Mouse (Mus musculus) urinary bladder, postnatal 25 days (tissue): ENCODE results near the gene Gm9747.

Experiments
- DNase-seq: peaks from one replicate; pipeline ENCODE4 v3.0.0; 2022; ENCODE audit warnings: low spot score

The Gm9747 gene

GRCm38 (mm10) chr1:82232812-82233211, at the start of gene Gm9747:
Gene Gm9747, plus strand, starts transcription at chr1:82233112.
- DNase-seq: no peak

- DNase-seq: no peak
Observed at GRCm38 (mm10) chr1:82183913-82184442, 48.9 kb upstream of the Gm9747 start.

GRCm38 (mm10) chr1:82188549-82189231, 44.2 kb upstream of the Gm9747 start:
- DNase-seq: no peak

GRCm38 (mm10) chr1:82189516-82189915, 43.4 kb upstream of the Gm9747 start:
- DNase-seq: peak; percentile 40

- DNase-seq: no peak
Observed at GRCm38 (mm10) chr1:82191579-82191978, 41.3 kb upstream of the Gm9747 start.

GRCm38 (mm10) chr1:82199918-82200317, 33.0 kb upstream of the Gm9747 start:
- DNase-seq: no peak

GRCm38 (mm10) chr1:82200636-82201035, 32.3 kb upstream of the Gm9747 start:
- DNase-seq: no peak

- DNase-seq: no peak
Observed at GRCm38 (mm10) chr1:82207511-82207910, 25.4 kb upstream of the Gm9747 start.

- DNase-seq: no peak
Observed at GRCm38 (mm10) chr1:82220673-82221396, 12.1 kb upstream of the Gm9747 start.

GRCm38 (mm10) chr1:82221462-82221861, 11.4 kb upstream of the Gm9747 start:
- DNase-seq: no peak

- DNase-seq: no peak
Observed at GRCm38 (mm10) chr1:82223042-82223795, 9.7 kb upstream of the Gm9747 start.

- no peak for DNase-seq
Observed at GRCm38 (mm10) chr1:82228841-82229240, 4.1 kb upstream of the Gm9747 start.

GRCm38 (mm10) chr1:82234616-82235015, 1.7 kb downstream of the Gm9747 start:
- no peak for DNase-seq

- DNase-seq: no peak
Observed at GRCm38 (mm10) chr1:82235455-82236104, 2.7 kb downstream of the Gm9747 start.

GRCm38 (mm10) chr1:82238245-82238644, 5.3 kb downstream of the Gm9747 start:
- DNase-seq: no peak

GRCm38 (mm10) chr1:82239409-82240201, 6.7 kb downstream of the Gm9747 start:
- no peak for DNase-seq

GRCm38 (mm10) chr1:82243260-82243825, 10.4 kb downstream of the Gm9747 start:
- DNase-seq: no peak

GRCm38 (mm10) chr1:82245002-82245401, 12.1 kb downstream of the Gm9747 start:
- no peak for DNase-seq

- DNase-seq: no peak
Observed at GRCm38 (mm10) chr1:82247221-82247951, 14.5 kb downstream of the Gm9747 start.

- DNase-seq: no peak
Observed at GRCm38 (mm10) chr1:82253789-82254445, 21.0 kb downstream of the Gm9747 start.
